ENCODE assay signal across 23 mouse cellular contexts in genomic region chr19:54462480-54462879, GRCm38 (mm10).
DNase-seq lines count a peak whose midpoint lies in the region; ATAC-seq and TF ChIP-seq lines count a peak whose summit lies in the region.
"Had no signal": no experiment of that assay in that cellular context is flagged by ENCODE, and none has a peak within 500 bp of the region (broad histone marks: within the 10 kb centered on the region; RNA-seq: fewer than 3 reads in every experiment).

No protein-coding gene starts in this region.

- H3K4me2 ChIP-seq in intestine, postnatal 0 days (replicated peaks; ENCODE audit: low read depth): no peak overlapping the region
- H3K4me2 ChIP-seq: embryonic facial prominence, embryonic 12.5 days; forebrain, embryonic 13.5 days; forebrain, embryonic 15.5 days had no signal

- intact Hi-C loops in heart, postnatal 36 days (cut with DNase I): no loop called here

- no peaks in the 10 kb centered on the region for H3K9me3 ChIP-seq in intestine, postnatal 0 days (ENCODE audit: control insufficient read depth)
- H3K9me3 ChIP-seq: embryonic facial prominence, embryonic 10.5 days; embryonic facial prominence, embryonic 12.5 days; forebrain, embryonic 13.5 days; forebrain, embryonic 15.5 days; G1E had no signal

- no peaks in the 10 kb centered on the region for H3K4me1 ChIP-seq in intestine, postnatal 0 days (replicated peaks; ENCODE audit: control insufficient read depth, insufficient read depth, low read length)
- H3K4me1 ChIP-seq: embryonic facial prominence, embryonic 10.5 days; embryonic facial prominence, embryonic 12.5 days; forebrain, embryonic 13.5 days; forebrain, embryonic 15.5 days had no signal

- 40% methylated on average over 2 of the region's 2 CpGs for WGBS in intestine, postnatal 0 days

- no peak overlapping the region for H3K27ac ChIP-seq in intestine, postnatal 0 days (ENCODE audit: low read depth, low read length)
- H3K27ac ChIP-seq: embryonic facial prominence, embryonic 10.5 days; embryonic facial prominence, embryonic 12.5 days; forebrain, embryonic 13.5 days; forebrain, embryonic 15.5 days had no signal

- no peaks in the 10 kb centered on the region for H3K27me3 ChIP-seq in intestine, postnatal 0 days (replicated peaks; ENCODE audit: control insufficient read depth, insufficient read depth, low read length)
- H3K27me3 ChIP-seq: CH12.LX; embryonic facial prominence, embryonic 12.5 days; forebrain, embryonic 13.5 days; forebrain, embryonic 15.5 days had no signal

- no peak for TF ChIP-seq CTCF in intestine, postnatal 0 days (IDR thresholded peaks at IDR 0.05; ENCODE audit: low read depth)

- ATAC-seq in intestine, postnatal 0 days: peak; percentile 41; the same call in 1 of the 2 replicates
- ATAC-seq: activated CD4-positive, CD25-positive, alpha-beta regulatory T cell, adult 4 months; CD4-positive, CD25-positive, alpha-beta regulatory T cell, adult 4 months; forebrain, embryonic 13.5 days; forebrain, embryonic 15.5 days; Patski had no signal

- no peaks in the 10 kb centered on the region for H3K36me3 ChIP-seq in intestine, postnatal 0 days (ENCODE audit: control insufficient read depth, insufficient read depth)
- H3K36me3 ChIP-seq: embryonic facial prominence, embryonic 10.5 days; embryonic facial prominence, embryonic 12.5 days; forebrain, embryonic 15.5 days; G1E had no signal

- DNase-seq in heart, adult 11 months: peak; percentile 6
- DNase-seq in heart, postnatal 36 days: no peak
- no peak for DNase-seq in liver
- no peak for DNase-seq in urinary bladder, postnatal 36 days (ENCODE audit: low spot score in 2 of 2)
- DNase-seq: adrenal gland, adult 8-10 months; adrenal gland, postnatal 14 days; adrenal gland, postnatal 36 days; B cell, adult 2 months; cerebellum, adult 11-12 months; cerebellum, adult 2 months; cerebellum, adult 9-10 months; cerebellum, postnatal 10 days; cerebellum, postnatal 25 days had no signal

- H3K9ac ChIP-seq in intestine, postnatal 0 days (ENCODE audit: low read depth, low read length): no peak overlapping the region
- H3K9ac ChIP-seq: embryonic facial prominence, embryonic 12.5 days; forebrain, embryonic 13.5 days; forebrain, embryonic 15.5 days had no signal

- no peak overlapping the region for H3K4me3 ChIP-seq in intestine, postnatal 0 days (ENCODE audit: low read depth, low read length)
- H3K4me3 ChIP-seq: embryonic facial prominence, embryonic 10.5 days; embryonic facial prominence, embryonic 12.5 days; forebrain, embryonic 13.5 days; forebrain, embryonic 15.5 days had no signal
